Mouse (Mus musculus): ENCODE data around the gene Rrp1. TPM values are rescaled to one million over a fixed set of nuclear protein-coding genes. Genes with fewer than 3 reads are reported as not detected.

Rrp1 gene
- polyA plus RNA-seq (2012; rRNA removed), result 383 and 611 TPM in 2 replicates

GRCm38 (mm10) chr10:78412319-78413151 lies at the start of gene Rrp1:
TSS of gene Rrp1 (minus strand) at chr10:78413043.

GRCm38 (mm10) chr10:78425181-78426041 lies 12.6 kb upstream of the Rrp1 start, which contains the start of gene Cstb:
TSS of gene Cstb (plus strand) at chr10:78425669.

GRCm38 (mm10) chr10:78351887-78352665 lies 60.8 kb downstream of the Rrp1 start, which contains the start of gene Agpat3:
TSS of gene Agpat3 (minus strand) at chr10:78352489.

Other genes starting within 250 kb of the Rrp1 start
- 64.2 and 80.7 TPM in 2 replicates for gene D10Jhu81e, start 243.3 kb downstream of the Rrp1 start, polyA plus RNA-seq (2012; rRNA removed)
- gene Pwp2, start 227.9 kb downstream of the Rrp1 start, polyA plus RNA-seq (2012; rRNA removed), result 16.5 and 17.5 TPM in 2 replicates
- 26.1 and 35.5 TPM in 2 replicates for gene Trappc10, start 168.4 kb downstream of the Rrp1 start, polyA plus RNA-seq (2012; rRNA removed)
- gene Agpat3, start 60.6 kb downstream of the Rrp1 start, polyA plus RNA-seq (2012; rRNA removed), result 50.2 and 70.5 TPM in 2 replicates
- gene Cstb, start 12.6 kb upstream of the Rrp1 start, polyA plus RNA-seq (2012; rRNA removed), result 65.4 and 83.7 TPM in 2 replicates
- 7.1 and 7.9 TPM in 2 replicates for gene Pdxk, start 51.9 kb upstream of the Rrp1 start, polyA plus RNA-seq (2012; rRNA removed)
- gene Olfr1358, start 104.4 kb upstream of the Rrp1 start, polyA plus RNA-seq (2012; rRNA removed), result 0.06 TPM in 1 of 2 replicates, not detected in the other
- 23.4 and 36.0 TPM in 2 replicates for gene Ilvbl, start 161.3 kb upstream of the Rrp1 start, polyA plus RNA-seq (2012; rRNA removed)
- gene Syde1, start 178.9 kb upstream of the Rrp1 start, polyA plus RNA-seq (2012; rRNA removed), result 18.2 and 27.2 TPM in 2 replicates
- gene Olfr1357, start 205.0 kb upstream of the Rrp1 start, polyA plus RNA-seq (2012; rRNA removed), result not detected in 2 replicates